Mouse (Mus musculus) macrophage (primary cell): ENCODE measurements around the gene Rbbp5. TPM values are rescaled to one million over a fixed set of nuclear protein-coding genes. Genes with fewer than 3 reads are reported as not detected.

Experiments used
- H3K27ac ChIP-seq: fragments of 350-480 bp; formaldehyde crosslinking; 2 replicates; pipeline ENCODE4 v1.9.0; 2021
- H3K36me3 ChIP-seq: fragments of 350-480 bp; formaldehyde crosslinking; 2 replicates; pipeline ENCODE4 v1.9.0; 2021; ENCODE audit errors: inconsistent target
- H3K4me3 ChIP-seq: fragments of 350-480 bp; formaldehyde crosslinking; 2 replicates; pipeline ENCODE4 v1.9.0; 2021; ENCODE audit errors: inconsistent target
- H3K79me2 ChIP-seq: fragments of 350-480 bp; formaldehyde crosslinking; 2 replicates; pipeline ENCODE4 v1.9.0; 2021; ENCODE audit errors: inconsistent target
- WGBS: methylation state at CpG from one replicate; pipeline ENCODE4 v1.1.7; 2026; ENCODE audit warnings: inconsistent platforms; ENCODE audit not compliant: missing documents; 5-methylcytosine and 5-hydroxymethylcytosine counted together
- polyA plus RNA-seq: library from polyadenylated mRNA; stranded (reverse); fragments of 250-400 nt; gene quantifications from 3 replicates; pipeline ENCODE4 v1.2.4, GENCODE M21; 2018; ENCODE audit warnings: inconsistent platforms

Rbbp5 gene
- polyA plus RNA-seq, 1 experiment from 2014 or later, result 43.9 TPM

DNA sequence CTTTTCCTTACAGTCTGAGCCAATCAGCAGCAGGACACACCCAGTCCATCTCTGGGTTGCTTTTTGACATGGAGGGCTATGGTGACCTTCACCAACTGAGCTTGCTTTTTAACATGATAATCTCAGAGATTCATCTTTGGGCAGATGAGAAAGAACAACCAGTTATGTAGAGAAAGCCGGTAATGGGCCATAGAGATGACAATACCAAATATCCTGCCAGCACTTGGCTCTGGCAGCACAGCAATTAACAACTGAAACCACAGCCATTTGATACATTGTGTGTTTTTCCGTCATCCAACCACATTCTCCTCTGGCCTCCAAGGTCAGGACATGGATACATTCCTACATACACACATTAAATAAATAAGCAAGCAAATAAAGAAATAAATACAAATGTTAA, 6.1 kb upstream of the Rbbp5 start:
- H3K4me3 ChIP-seq, result no peak overlapping the region
- H3K27ac ChIP-seq, result no peak overlapping the region
- 0 out of 2 replicates have a peak, but pooled peaks cover 1% of the 10 kb centered on the region for H3K36me3 ChIP-seq
- 91% methylated on average over 2 of the region's 2 CpGs for WGBS
- H3K79me2 ChIP-seq, result peaks cover 17% of the 10 kb centered on the region

GRCm38 (mm10) chr1:132471499-132471898, 5.7 kb upstream of the Rbbp5 start:
- 97% methylated on average over 4 of the region's 5 CpGs for WGBS
- Histone ChIP-seq H3K36me3 (no peaks in the 10 kb centered on the region), H3K27ac (no peak overlapping the region), H3K79me2 (peaks cover 20% of the 10 kb centered on the region), H3K4me3 (no peak overlapping the region)

- Histone ChIP-seq H3K27ac (no peak overlapping the region), H3K79me2 (peaks cover 24% of the 10 kb centered on the region), H3K36me3 (no peaks in the 10 kb centered on the region), H3K4me3 (no peak overlapping the region)
- 47% methylated on average over 3 of the region's 5 CpGs for WGBS
Measured at GRCm38 (mm10) chr1:132472537-132472936, 4.6 kb upstream of the Rbbp5 start.

DNA sequence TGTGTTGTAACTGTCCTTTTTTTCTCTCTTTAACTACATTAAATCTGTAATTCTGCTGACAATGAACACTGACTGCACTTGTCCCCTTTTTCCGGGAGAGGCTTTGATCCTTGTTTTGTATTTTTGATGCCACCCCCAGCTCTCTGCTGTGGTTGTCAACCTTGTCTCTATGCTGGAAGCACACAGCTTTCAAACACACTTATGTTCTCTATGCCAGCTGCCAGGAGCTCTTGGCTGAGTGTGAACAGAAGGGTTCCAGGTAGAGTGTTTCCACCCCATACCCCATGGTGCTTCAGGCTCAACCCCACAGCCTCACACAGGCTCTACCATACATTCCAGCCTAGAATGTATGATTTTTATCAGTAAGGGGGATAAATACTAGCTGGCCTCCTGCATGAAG, 2.7 kb upstream of the Rbbp5 start:
- Histone ChIP-seq H3K36me3 (no peaks in the 10 kb centered on the region), H3K27ac (no peak overlapping the region), H3K4me3 (no peak overlapping the region), H3K79me2 (peaks cover 44% of the 10 kb centered on the region)
- WGBS, result 100% methylated on average over 1 of the region's 1 CpGs

DNA sequence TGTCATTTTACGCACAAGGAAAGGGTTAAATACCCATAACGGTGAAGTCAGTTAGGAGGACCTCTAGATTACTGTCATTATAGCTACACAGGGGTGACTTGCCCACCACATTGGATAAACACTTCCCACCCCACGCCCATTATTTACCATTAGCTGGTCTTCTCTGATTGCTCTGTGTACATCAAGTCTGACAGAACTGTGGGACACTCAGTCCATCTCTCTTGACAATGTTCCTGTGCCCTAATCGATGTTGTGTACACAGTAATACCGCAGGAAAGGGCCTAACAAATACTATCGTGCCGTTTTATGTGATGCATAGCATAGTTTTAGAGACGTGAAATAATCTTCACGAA, 614 bp upstream of the Rbbp5 start:
- WGBS, result 6% methylated on average over 9 of the region's 9 CpGs
- peak overlapping the region; percentile 94 for H3K27ac ChIP-seq

GRCm38 (mm10) chr1:132479438-132479837, 2.3 kb downstream of the Rbbp5 start:
- 0 out of 2 replicates have a peak overlapping the region, but pooled peaks have one; percentile 7 for H3K27ac ChIP-seq
- H3K36me3 ChIP-seq, result peaks cover 2% of the 10 kb centered on the region; the same call in 1 of the 2 replicates
- H3K79me2 ChIP-seq, result peaks cover 92% of the 10 kb centered on the region
- no peak overlapping the region for H3K4me3 ChIP-seq
- 89% methylated on average over 1 of the region's 1 CpGs for WGBS

More for the DNA sequence above, 614 bp upstream of the Rbbp5 start:
- Histone ChIP-seq H3K36me3 (no peaks in the 10 kb centered on the region), H3K79me2 (peaks cover 64% of the 10 kb centered on the region), H3K4me3 (peak overlapping the region; percentile 95)

- peaks cover 95% of the 10 kb centered on the region for H3K79me2 ChIP-seq
- 97% methylated on average over 2 of the region's 2 CpGs for WGBS
- H3K27ac ChIP-seq, result no peak overlapping the region
- H3K36me3 ChIP-seq, result peaks cover 21% of the 10 kb centered on the region
- H3K4me3 ChIP-seq, result no peak overlapping the region
Measured at GRCm38 (mm10) chr1:132481619-132482018, 4.5 kb downstream of the Rbbp5 start.

DNA sequence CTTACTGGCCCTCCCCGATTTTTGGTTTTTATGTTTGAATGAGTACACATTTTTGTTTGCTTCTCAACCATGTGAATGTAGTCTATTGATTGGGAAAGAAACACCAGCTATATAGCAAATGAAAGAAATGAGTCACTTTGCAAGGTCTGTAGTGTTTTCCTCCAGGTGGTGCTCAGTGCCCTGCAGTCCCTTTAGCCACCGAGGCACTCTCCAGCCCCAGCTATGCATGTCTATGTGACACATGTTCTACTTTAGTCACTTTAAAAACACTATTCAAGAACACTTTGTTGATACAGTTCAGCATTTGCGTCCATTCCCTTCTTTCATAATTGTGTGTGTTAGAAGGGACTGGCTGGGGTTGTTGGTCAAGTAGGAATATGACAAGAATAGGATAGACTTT, 6.1 kb downstream of the Rbbp5 start:
- H3K4me3 ChIP-seq, result no peak overlapping the region
- peaks cover 37% of the 10 kb centered on the region for H3K36me3 ChIP-seq
- peaks cover 100% of the 10 kb centered on the region for H3K79me2 ChIP-seq
- WGBS, result 95% methylated on average over 3 of the region's 3 CpGs
- no peak overlapping the region for H3K27ac ChIP-seq

DNA sequence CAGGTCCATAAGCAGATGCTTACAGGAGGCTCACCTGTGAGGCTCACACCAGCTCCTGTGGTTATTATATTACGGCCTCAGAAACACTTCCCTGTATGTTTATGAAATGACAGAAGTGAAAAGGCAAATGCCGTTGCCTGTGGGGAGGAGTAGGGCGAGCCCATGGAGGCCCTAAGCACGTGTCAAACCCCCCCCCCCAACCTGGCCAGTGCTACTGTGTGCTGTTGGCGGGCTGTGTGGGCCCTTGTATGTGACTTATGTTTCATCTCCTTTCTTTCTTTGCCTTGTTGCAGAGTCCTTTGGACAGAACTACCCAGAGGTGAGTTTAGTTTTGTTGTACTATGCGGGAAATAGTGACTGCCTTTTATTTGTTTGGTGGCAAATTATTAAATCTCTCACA, 6.6 kb downstream of the Rbbp5 start:
- 72% methylated on average over 5 of the region's 6 CpGs for WGBS
- peaks cover 100% of the 10 kb centered on the region for H3K79me2 ChIP-seq
- peaks cover 42% of the 10 kb centered on the region for H3K36me3 ChIP-seq
- no peak overlapping the region for H3K4me3 ChIP-seq
- H3K27ac ChIP-seq, result no peak overlapping the region

- WGBS, result 96% methylated on average over 2 of the region's 2 CpGs
- Histone ChIP-seq H3K4me3 (no peak overlapping the region), H3K27ac (no peak overlapping the region), H3K36me3 (peaks cover 90% of the 10 kb centered on the region), H3K79me2 (no peaks in the 10 kb centered on the region)
Measured at GRCm38 (mm10) chr1:132500535-132500934, 23.4 kb downstream of the Rbbp5 start.

- Histone ChIP-seq H3K4me3 (no peak overlapping the region), H3K79me2 (no peaks in the 10 kb centered on the region), H3K27ac (no peak overlapping the region), H3K36me3 (peaks cover 73% of the 10 kb centered on the region)
- 97% methylated on average over 5 of the region's 5 CpGs for WGBS
Measured at GRCm38 (mm10) chr1:132505155-132505554, 28.0 kb downstream of the Rbbp5 start.

DNA sequence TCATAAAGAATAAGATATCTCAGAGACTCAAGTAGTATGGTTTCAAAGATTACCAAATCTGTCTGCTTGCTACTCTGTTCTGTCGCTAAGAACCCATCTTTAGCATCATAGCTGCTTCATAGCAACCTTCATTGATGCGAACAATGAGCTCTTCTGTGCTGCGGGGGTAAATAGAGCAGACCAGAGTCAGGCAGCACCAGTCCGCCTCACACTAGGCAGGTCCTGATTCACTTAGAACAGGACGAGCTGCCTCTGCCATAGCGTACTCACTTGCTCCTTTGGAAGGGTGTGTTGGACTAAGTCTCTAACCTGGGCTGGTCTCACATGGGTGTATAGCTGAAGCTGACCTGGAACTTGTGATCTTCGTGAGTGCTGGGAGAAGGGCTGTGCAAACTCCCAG, 28.9 kb downstream of the Rbbp5 start, which contains the start of gene Tmem81:
Tmem81 (plus strand) TSS at position 173 of the 400 bp plus-strand sequence.
- H3K27ac ChIP-seq, result no peak within 1 kb of the TSS
- 96% methylated on average over 7 of the region's 7 CpGs for WGBS
- no peak within 1 kb of the TSS for H3K4me3 ChIP-seq
- H3K79me2 ChIP-seq, result no peaks in the 10 kb centered on the region
- H3K36me3 ChIP-seq, result peaks cover 65% of the 10 kb centered on the region

- H3K79me2 ChIP-seq, result no peaks in the 10 kb centered on the region
- no peak overlapping the region for H3K27ac ChIP-seq
Measured at GRCm38 (mm10) chr1:132506656-132507055, 29.5 kb downstream of the Rbbp5 start.

DNA sequence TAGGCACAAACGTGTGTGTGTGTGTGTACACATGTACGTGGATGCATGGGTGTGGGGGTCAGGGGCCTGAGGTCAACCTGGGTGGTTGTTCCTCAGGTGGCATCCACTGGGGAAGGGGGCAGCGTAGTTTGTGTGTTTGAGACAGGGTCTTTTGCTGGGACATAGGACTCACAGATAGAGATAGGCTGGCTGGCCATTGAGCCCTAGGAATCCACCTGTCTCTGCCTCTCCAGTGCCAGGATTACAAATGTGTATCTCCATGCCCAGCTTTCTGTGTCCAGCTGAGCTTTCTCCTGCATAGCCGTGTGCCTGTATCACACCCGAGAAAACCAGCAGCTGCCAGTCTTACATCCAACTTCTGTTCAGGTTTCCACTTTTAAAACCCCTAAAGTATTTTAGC, 32.6 kb downstream of the Rbbp5 start:
- H3K79me2 ChIP-seq, result no peaks in the 10 kb centered on the region
- peaks cover 32% of the 10 kb centered on the region for H3K36me3 ChIP-seq
- H3K4me3 ChIP-seq, result no peak overlapping the region
- 88% methylated on average over 5 of the region's 5 CpGs for WGBS
- H3K27ac ChIP-seq, result no peak overlapping the region

More at GRCm38 (mm10) chr1:132506656-132507055, 29.5 kb downstream of the Rbbp5 start:
- H3K4me3 ChIP-seq, result no peak overlapping the region
- H3K36me3 ChIP-seq, result peaks cover 59% of the 10 kb centered on the region
- 96% methylated on average over 7 of the region's 7 CpGs for WGBS

GRCm38 (mm10) chr1:132511521-132511920, 34.4 kb downstream of the Rbbp5 start:
- Histone ChIP-seq H3K36me3 (peaks cover 14% of the 10 kb centered on the region), H3K4me3 (no peak overlapping the region), H3K27ac (no peak overlapping the region), H3K79me2 (no peaks in the 10 kb centered on the region)
- 69% methylated on average over 8 of the region's 8 CpGs for WGBS

DNA sequence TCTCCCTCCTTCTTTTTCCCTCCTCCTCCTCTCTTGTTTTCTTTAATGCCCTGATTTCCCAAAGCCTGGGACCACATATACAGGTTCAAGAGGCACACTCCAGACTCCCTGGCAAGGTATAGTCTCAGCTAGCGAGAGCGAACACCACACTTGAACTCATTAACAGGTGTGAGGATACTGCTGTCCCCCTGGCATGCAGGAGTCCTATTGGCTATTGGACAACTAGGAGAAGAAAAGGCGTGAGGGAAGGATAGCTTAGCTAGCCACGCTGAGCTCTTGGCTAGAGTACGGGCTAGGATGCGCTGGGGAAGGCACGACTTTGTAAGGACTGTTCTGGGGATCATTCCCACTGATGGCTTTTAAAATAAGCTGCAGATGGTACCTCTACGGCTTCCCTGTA, 34.9 kb downstream of the Rbbp5 start:
- no peak overlapping the region for H3K4me3 ChIP-seq
- no peak overlapping the region for H3K27ac ChIP-seq
- WGBS, result 88% methylated on average over 8 of the region's 8 CpGs
- no peaks in the 10 kb centered on the region for H3K79me2 ChIP-seq
- H3K36me3 ChIP-seq, result peaks cover 8% of the 10 kb centered on the region
